Mouse (Mus musculus) limb, embryonic 15.5 days (tissue): ENCODE measurements at regions not wholly inside any gene's neighbourhood (a gene's known extent, or its start where the extent isn't known, plus 50 kb on each side); places are given as distances from the start of the nearest gene placed in this dataset.
A peak's percentile ranks its signal among the peaks of the same experiment; 100 is the strongest.

ENCODE experiments used
- ATAC-seq: fragments of 200-750 bp; cut with Nextera tagmentation; 2 replicates; pipeline ENCODE4 v1.8.0; 2017; ENCODE audit warnings: low read depth, moderate TSS enrichment; ENCODE audit not compliant: insufficient number of reproducible peaks, low FRiP score, low TSS enrichment
- H3K27ac ChIP-seq: fragments of 300-500 bp; sonication (generic); 2 replicates; pipeline ENCODE4 v1.5.1; 2015; ENCODE audit warnings: moderate library complexity, mild to moderate bottlenecking, inconsistent platforms
- H3K27me3 ChIP-seq: fragments of 300-500 bp; sonication (generic); 2 replicates; pipeline ENCODE4 v1.6.1; 2015; ENCODE audit warnings: inconsistent platforms
- H3K36me3 ChIP-seq: fragments of 300-500 bp; sonication (generic); 2 replicates; pipeline ENCODE4 v1.6.1; 2015; ENCODE audit warnings: inconsistent platforms
- H3K4me1 ChIP-seq: fragments of 300-500 bp; sonication (generic); 2 replicates; pipeline ENCODE4 v1.6.1; 2015; ENCODE audit warnings: inconsistent platforms
- H3K4me2 ChIP-seq: fragments of 300-500 bp; sonication (generic); 2 replicates; pipeline ENCODE4 v1.6.1; 2015; ENCODE audit warnings: mild to moderate bottlenecking, inconsistent platforms
- H3K4me3 ChIP-seq: fragments of 300-500 bp; sonication (generic); 2 replicates; pipeline ENCODE4 v1.5.1; 2015; ENCODE audit warnings: mild to moderate bottlenecking, inconsistent platforms
- H3K9ac ChIP-seq: fragments of 300-500 bp; sonication (generic); 2 replicates; pipeline ENCODE4 v1.6.1; 2015; ENCODE audit warnings: inconsistent platforms
- H3K9me3 ChIP-seq: fragments of 300-500 bp; sonication (generic); 2 replicates; pipeline ENCODE4 v1.6.1; 2016; ENCODE audit warnings: inconsistent platforms
- WGBS: fragments of 180-500 bp; shearing (Covaris S2); methylation state at CpG from one replicate; pipeline ENCODE4 v1.1.7; 2015; 5-methylcytosine and 5-hydroxymethylcytosine counted together

GRCm38 (mm10) chr1:119364901-119365300 is 57.1 kb downstream of the Inhbb start:
- Histone ChIP-seq H3K27ac (no peak overlapping the region), H3K36me3 (no peaks in the 10 kb centered on the region), H3K27me3 (no peaks in the 10 kb centered on the region), H3K4me2 (no peak overlapping the region), H3K9ac (no peak overlapping the region), H3K9me3 (no peaks in the 10 kb centered on the region), H3K4me3 (no peak overlapping the region), H3K4me1 (0 out of 2 replicates have a peak, but pooled peaks cover 2% of the 10 kb centered on the region)
- ATAC-seq, result no peak

GRCm38 (mm10) chr1:119358096-119358495 is 64.0 kb downstream of the Inhbb start:
- ATAC-seq, result no peak
- 63% methylated on average over 1 of the region's 1 CpGs for WGBS
- H3K9me3 ChIP-seq, result no peaks in the 10 kb centered on the region
- no peak overlapping the region for H3K4me3 ChIP-seq
- no peak overlapping the region for H3K9ac ChIP-seq
- no peaks in the 10 kb centered on the region for H3K4me1 ChIP-seq
- H3K27me3 ChIP-seq, result no peaks in the 10 kb centered on the region
- H3K36me3 ChIP-seq, result no peaks in the 10 kb centered on the region
- no peak overlapping the region for H3K27ac ChIP-seq
- no peak overlapping the region for H3K4me2 ChIP-seq

GRCm38 (mm10) chr1:119356916-119357315 is 65.1 kb downstream of the Inhbb start:
- Histone ChIP-seq H3K4me2 (no peak overlapping the region), H3K4me3 (no peak overlapping the region), H3K36me3 (no peaks in the 10 kb centered on the region), H3K27ac (no peak overlapping the region), H3K9ac (no peak overlapping the region), H3K9me3 (no peaks in the 10 kb centered on the region), H3K4me1 (no peaks in the 10 kb centered on the region), H3K27me3 (no peaks in the 10 kb centered on the region)
- WGBS, result 50% methylated on average over 1 of the region's 1 CpGs
- no peak for ATAC-seq

- Histone ChIP-seq H3K9ac (no peak overlapping the region), H3K4me3 (no peak overlapping the region), H3K36me3 (no peaks in the 10 kb centered on the region), H3K27ac (no peak overlapping the region), H3K27me3 (no peaks in the 10 kb centered on the region), H3K9me3 (no peaks in the 10 kb centered on the region), H3K4me2 (no peak overlapping the region), H3K4me1 (no peaks in the 10 kb centered on the region)
- no peak for ATAC-seq
- WGBS, result 84% methylated on average over 5 of the region's 5 CpGs
These were observed 66.6 kb downstream of the Inhbb start for GRCm38 (mm10) chr1:119355456-119355855.

- Histone ChIP-seq H3K27me3 (no peaks in the 10 kb centered on the region), H3K4me1 (peaks cover 11% of the 10 kb centered on the region), H3K36me3 (no peaks in the 10 kb centered on the region), H3K4me3 (no peak overlapping the region), H3K4me2 (no peak overlapping the region), H3K27ac (no peak overlapping the region), H3K9ac (no peak overlapping the region), H3K9me3 (no peaks in the 10 kb centered on the region)
- ATAC-seq, result no peak
- WGBS, result 90% methylated on average over 8 of the region's 8 CpGs
These were observed 70.5 kb downstream of the Inhbb start for GRCm38 (mm10) chr1:119351567-119351966.

GRCm38 (mm10) chr1:119350846-119351245 is 71.2 kb downstream of the Inhbb start:
- no peak overlapping the region for H3K4me2 ChIP-seq
- H3K27ac ChIP-seq, result no peak overlapping the region
- H3K9ac ChIP-seq, result no peak overlapping the region
- no peak for ATAC-seq
- 92% methylated on average over 4 of the region's 4 CpGs for WGBS
- no peaks in the 10 kb centered on the region for H3K36me3 ChIP-seq
- peaks cover 11% of the 10 kb centered on the region for H3K4me1 ChIP-seq
- H3K4me3 ChIP-seq, result no peak overlapping the region
- H3K9me3 ChIP-seq, result no peaks in the 10 kb centered on the region
- no peaks in the 10 kb centered on the region for H3K27me3 ChIP-seq

GRCm38 (mm10) chr1:119350296-119350695 is 71.8 kb downstream of the Inhbb start:
- no peaks in the 10 kb centered on the region for H3K36me3 ChIP-seq
- H3K4me3 ChIP-seq, result no peak overlapping the region
- 91% methylated on average over 7 of the region's 7 CpGs for WGBS
- no peak for ATAC-seq
- H3K9ac ChIP-seq, result no peak overlapping the region
- H3K27me3 ChIP-seq, result no peaks in the 10 kb centered on the region
- peaks cover 11% of the 10 kb centered on the region for H3K4me1 ChIP-seq
- no peak overlapping the region for H3K4me2 ChIP-seq
- H3K27ac ChIP-seq, result no peak overlapping the region
- H3K9me3 ChIP-seq, result no peaks in the 10 kb centered on the region

- Histone ChIP-seq H3K4me1 (peaks cover 11% of the 10 kb centered on the region), H3K4me3 (no peak overlapping the region), H3K4me2 (0 out of 2 replicates have a peak overlapping the region, but pooled peaks have one; percentile 19), H3K27ac (peak overlapping the region; percentile 80), H3K9me3 (no peaks in the 10 kb centered on the region), H3K9ac (no peak overlapping the region), H3K27me3 (no peaks in the 10 kb centered on the region), H3K36me3 (no peaks in the 10 kb centered on the region)
- peak; percentile 25; the same call in 1 of the 2 replicates for ATAC-seq
- 20% methylated on average over 18 of the region's 18 CpGs for WGBS
These were observed 73.4 kb downstream of the Inhbb start for GRCm38 (mm10) chr1:119348456-119349208.

- peaks cover 11% of the 10 kb centered on the region for H3K4me1 ChIP-seq
- no peak overlapping the region for H3K4me3 ChIP-seq
- ATAC-seq, result no peak
- H3K36me3 ChIP-seq, result no peaks in the 10 kb centered on the region
- H3K9me3 ChIP-seq, result no peaks in the 10 kb centered on the region
- H3K4me2 ChIP-seq, result no peak overlapping the region
- H3K9ac ChIP-seq, result no peak overlapping the region
- no peaks in the 10 kb centered on the region for H3K27me3 ChIP-seq
- H3K27ac ChIP-seq, result no peak overlapping the region
- WGBS, result 95% methylated on average over 1 of the region's 1 CpGs
These were observed 74.3 kb downstream of the Inhbb start for GRCm38 (mm10) chr1:119347749-119348148.

GRCm38 (mm10) chr1:119346634-119347155 is 75.4 kb downstream of the Inhbb start:
- ATAC-seq, result no peak
- H3K4me1 ChIP-seq, result peaks cover 11% of the 10 kb centered on the region
- no peaks in the 10 kb centered on the region for H3K9me3 ChIP-seq
- no peak overlapping the region for H3K27ac ChIP-seq
- H3K27me3 ChIP-seq, result no peaks in the 10 kb centered on the region
- no peak overlapping the region for H3K9ac ChIP-seq
- no peak overlapping the region for H3K4me3 ChIP-seq
- no peak overlapping the region for H3K4me2 ChIP-seq
- WGBS, result 69% methylated on average over 5 of the region's 5 CpGs
- no peaks in the 10 kb centered on the region for H3K36me3 ChIP-seq

- 68% methylated on average over 7 of the region's 7 CpGs for WGBS
- no peak overlapping the region for H3K9ac ChIP-seq
- no peaks in the 10 kb centered on the region for H3K36me3 ChIP-seq
- no peaks in the 10 kb centered on the region for H3K9me3 ChIP-seq
- peaks cover 11% of the 10 kb centered on the region for H3K4me1 ChIP-seq
- H3K4me3 ChIP-seq, result no peak overlapping the region
- H3K27me3 ChIP-seq, result no peaks in the 10 kb centered on the region
- H3K27ac ChIP-seq, result no peak overlapping the region
- ATAC-seq, result no peak
- H3K4me2 ChIP-seq, result no peak overlapping the region
These were observed 76.8 kb downstream of the Inhbb start for GRCm38 (mm10) chr1:119345115-119345791.

- Histone ChIP-seq H3K36me3 (no peaks in the 10 kb centered on the region), H3K4me3 (no peak overlapping the region), H3K4me2 (no peak overlapping the region), H3K9ac (no peak overlapping the region), H3K27me3 (no peaks in the 10 kb centered on the region), H3K9me3 (no peaks in the 10 kb centered on the region), H3K27ac (no peak overlapping the region), H3K4me1 (peaks cover 9% of the 10 kb centered on the region)
- ATAC-seq, result no peak
- WGBS, result 75% methylated on average over 4 of the region's 4 CpGs
These were observed 78.0 kb downstream of the Inhbb start for GRCm38 (mm10) chr1:119344046-119344445.
